Mouse (Mus musculus): ENCODE data around the gene L3mbtl2. TPM values are rescaled to one million over a fixed set of nuclear protein-coding genes. Genes with fewer than 3 reads are reported as not detected.

The L3mbtl2 gene
- polyA plus RNA-seq (2014; fragmentation: Illumina TruSeq; extraction: RNeasy Lipid Tissue Mini Kit (QIAGEN cat#74804); ENCODE audit: low replicate concordance), result 0.56 TPM

GRCm38 (mm10) chr15:81663697-81664561 is at the start of gene L3mbtl2:
L3mbtl2 (plus strand) TSS chr15:81663889.

GRCm38 (mm10) chr15:81697175-81697574 is 33.5 kb downstream of the L3mbtl2 start, which contains the start of gene Chadl:
Chadl (minus strand) TSS chr15:81697287.

Other genes with a start within 250 kb of the L3mbtl2 start
- gene Rbx1, start 197.6 kb upstream of the L3mbtl2 start, polyA plus RNA-seq (2014; fragmentation: Illumina TruSeq; extraction: RNeasy Lipid Tissue Mini Kit (QIAGEN cat#74804); ENCODE audit: low replicate concordance), result 68.1 TPM
- gene Ep300, start 78.5 kb upstream of the L3mbtl2 start, polyA plus RNA-seq (2014; fragmentation: Illumina TruSeq; extraction: RNeasy Lipid Tissue Mini Kit (QIAGEN cat#74804); ENCODE audit: low replicate concordance), result 52.1 TPM
- not detected for gene Chadl, start 33.4 kb downstream of the L3mbtl2 start, polyA plus RNA-seq (2014; fragmentation: Illumina TruSeq; extraction: RNeasy Lipid Tissue Mini Kit (QIAGEN cat#74804); ENCODE audit: low replicate concordance)
- 2.3 TPM for gene Zc3h7b, start 81.2 kb downstream of the L3mbtl2 start, polyA plus RNA-seq (2014; fragmentation: Illumina TruSeq; extraction: RNeasy Lipid Tissue Mini Kit (QIAGEN cat#74804); ENCODE audit: low replicate concordance)
- gene Rangap1, start 81.6 kb downstream of the L3mbtl2 start, polyA plus RNA-seq (2014; fragmentation: Illumina TruSeq; extraction: RNeasy Lipid Tissue Mini Kit (QIAGEN cat#74804); ENCODE audit: low replicate concordance), result 2.4 TPM
- gene Tef, start 138.5 kb downstream of the L3mbtl2 start, polyA plus RNA-seq (2014; fragmentation: Illumina TruSeq; extraction: RNeasy Lipid Tissue Mini Kit (QIAGEN cat#74804); ENCODE audit: low replicate concordance), result 16.0 TPM
- 9.2 TPM for gene Tob2, start 194.9 kb downstream of the L3mbtl2 start, polyA plus RNA-seq (2014; fragmentation: Illumina TruSeq; extraction: RNeasy Lipid Tissue Mini Kit (QIAGEN cat#74804); ENCODE audit: low replicate concordance)
- gene Phf5a, start 208.0 kb downstream of the L3mbtl2 start, polyA plus RNA-seq (2014; fragmentation: Illumina TruSeq; extraction: RNeasy Lipid Tissue Mini Kit (QIAGEN cat#74804); ENCODE audit: low replicate concordance), result 15.1 TPM
- 68.7 TPM for gene Aco2, start 208.4 kb downstream of the L3mbtl2 start, polyA plus RNA-seq (2014; fragmentation: Illumina TruSeq; extraction: RNeasy Lipid Tissue Mini Kit (QIAGEN cat#74804); ENCODE audit: low replicate concordance)